Mouse (Mus musculus) limb, embryonic 10.5 days (tissue): Measurements from ENCODE around the gene Stpg1. TPM values are rescaled to one million over a fixed set of nuclear protein-coding genes. Genes with fewer than 3 reads are reported as not detected.

Experiments used
- DNase-seq: peaks from one replicate; pipeline ENCODE4 v3.0.0-alpha.2; 2017; ENCODE audit warnings: low spot score
- H3K27ac ChIP-seq: fragments of 300-500 bp; sonication (generic); 2 replicates; pipeline ENCODE4 v1.5.1; 2016; ENCODE audit warnings: mild to moderate bottlenecking
- H3K27me3 ChIP-seq: fragments of 300-500 bp; sonication (generic); 2 replicates; pipeline ENCODE4 v1.6.1; 2016; ENCODE audit warnings: low read depth, mild to moderate bottlenecking; ENCODE audit not compliant: poor library complexity, severe bottlenecking
- H3K36me3 ChIP-seq: fragments of 300-500 bp; sonication (generic); 2 replicates; pipeline ENCODE4 v1.6.1; 2016; ENCODE audit warnings: mild to moderate bottlenecking, moderate library complexity
- H3K4me1 ChIP-seq: fragments of 300-500 bp; sonication (generic); 2 replicates; pipeline ENCODE4 v1.6.1; 2016
- H3K4me3 ChIP-seq: fragments of 300-500 bp; sonication (generic); 2 replicates; pipeline ENCODE4 v1.5.1; 2016; ENCODE audit warnings: mild to moderate bottlenecking, moderate library complexity
- H3K9me3 ChIP-seq: fragments of 300-500 bp; sonication (generic); replicated peaks from 2 replicates; pipeline ENCODE4 v1.6.1; 2016; ENCODE audit warnings: mild to moderate bottlenecking
- WGBS: fragments of 180-500 bp; shearing (Covaris S2); methylation state at CpG from one replicate; pipeline ENCODE4 v1.1.7; 2016; 5-methylcytosine and 5-hydroxymethylcytosine counted together
- polyA plus RNA-seq: library from polyadenylated mRNA; unstranded; fragments of >200 nt; fragmentation: Nextera tagmentation; extraction: Ambion mirVana; gene quantifications from 2 replicates; pipeline ENCODE4 v1.2.1, GENCODE M21; 2016

The Stpg1 gene
- polyA plus RNA-seq, 1 experiment from 2014 or later, result not detected

GRCm38 (mm10) chr4:135495397-135495791 is 804 bp downstream of the Stpg1 start:
- Histone ChIP-seq H3K27me3 (no peaks in the 10 kb centered on the region), H3K36me3 (no peaks in the 10 kb centered on the region), H3K4me3 (peak overlapping the region; percentile 78), H3K27ac (no peak overlapping the region), H3K9me3 (no peaks in the 10 kb centered on the region), H3K4me1 (peaks cover 27% of the 10 kb centered on the region)
- no peak for DNase-seq
- 16% methylated on average over 9 of the region's 9 CpGs for WGBS

- DNase-seq, result peak; percentile 85
- no peak overlapping the region for H3K27ac ChIP-seq
- H3K9me3 ChIP-seq, result no peaks in the 10 kb centered on the region
- H3K36me3 ChIP-seq, result no peaks in the 10 kb centered on the region
- no peaks in the 10 kb centered on the region for H3K27me3 ChIP-seq
- peak overlapping the region; percentile 78 for H3K4me3 ChIP-seq
- WGBS, result 17% methylated on average over 18 of the region's 18 CpGs
- H3K4me1 ChIP-seq, result peaks cover 25% of the 10 kb centered on the region
Observed at GRCm38 (mm10) chr4:135495810-135496209, 1.2 kb downstream of the Stpg1 start.

DNA sequence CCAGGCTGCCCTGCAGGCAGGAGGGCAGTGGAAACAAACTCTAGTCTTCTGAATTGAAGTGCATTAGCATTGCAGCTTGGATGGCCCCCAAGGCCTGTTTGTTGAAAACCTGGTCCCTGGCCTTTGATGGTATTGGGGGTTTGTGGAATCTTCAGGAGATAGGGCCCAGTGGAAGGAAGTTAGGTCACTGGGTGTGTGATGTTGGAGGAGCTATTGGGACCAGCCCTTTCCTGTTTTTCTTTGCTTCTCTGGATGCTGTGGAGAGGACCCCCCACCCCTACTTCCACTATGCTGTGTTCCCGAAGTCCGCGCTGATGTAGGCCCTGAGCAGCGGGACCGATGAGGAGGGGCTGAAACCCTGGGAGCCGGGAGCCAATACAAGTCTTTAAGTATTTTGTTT is 3.5 kb downstream of the Stpg1 start:
- WGBS, result 85% methylated on average over 6 of the region's 6 CpGs
- Histone ChIP-seq H3K27me3 (no peaks in the 10 kb centered on the region), H3K9me3 (no peaks in the 10 kb centered on the region), H3K4me1 (peaks cover 22% of the 10 kb centered on the region), H3K27ac (no peak overlapping the region), H3K4me3 (no peak overlapping the region), H3K36me3 (no peaks in the 10 kb centered on the region)
- DNase-seq, result no peak

- Histone ChIP-seq H3K36me3 (no peaks in the 10 kb centered on the region), H3K9me3 (no peaks in the 10 kb centered on the region), H3K4me1 (peaks cover 12% of the 10 kb centered on the region), H3K27ac (no peak overlapping the region), H3K4me3 (no peak overlapping the region), H3K27me3 (no peaks in the 10 kb centered on the region)
- WGBS, result 76% methylated on average over 3 of the region's 3 CpGs
- no peak for DNase-seq
Observed at GRCm38 (mm10) chr4:135499831-135500230, 5.2 kb downstream of the Stpg1 start.

GRCm38 (mm10) chr4:135501587-135501986 is 7.0 kb downstream of the Stpg1 start:
- Histone ChIP-seq H3K4me3 (no peak overlapping the region), H3K27ac (no peak overlapping the region), H3K9me3 (no peaks in the 10 kb centered on the region), H3K36me3 (no peaks in the 10 kb centered on the region), H3K4me1 (no peaks in the 10 kb centered on the region), H3K27me3 (no peaks in the 10 kb centered on the region)
- DNase-seq, result no peak
- WGBS, result 67% methylated on average over 4 of the region's 4 CpGs

DNA sequence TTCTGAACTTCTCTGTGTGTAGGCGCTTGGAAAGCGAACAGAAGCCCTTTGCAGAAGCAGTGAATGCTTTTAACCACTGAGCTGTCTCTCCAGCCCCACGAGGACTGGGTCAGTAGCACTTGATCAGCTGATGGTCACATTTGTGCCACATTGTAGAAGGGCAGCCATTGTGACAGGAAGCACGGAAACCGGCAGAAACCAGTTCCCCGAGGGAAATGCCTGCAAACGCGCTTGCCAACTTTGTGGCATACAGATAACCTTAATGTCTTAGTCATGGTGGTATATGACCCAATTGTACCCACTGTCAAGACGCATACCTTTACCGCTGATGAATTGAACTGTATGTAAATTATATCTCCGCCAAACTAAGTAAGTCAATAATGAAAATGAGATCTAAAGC is 11.2 kb downstream of the Stpg1 start:
- Histone ChIP-seq H3K9me3 (no peaks in the 10 kb centered on the region), H3K27me3 (peaks cover 19% of the 10 kb centered on the region), H3K36me3 (no peaks in the 10 kb centered on the region), H3K4me3 (no peak overlapping the region), H3K27ac (no peak overlapping the region), H3K4me1 (peaks cover 15% of the 10 kb centered on the region)
- no peak for DNase-seq
- WGBS, result 89% methylated on average over 11 of the region's 11 CpGs

DNA sequence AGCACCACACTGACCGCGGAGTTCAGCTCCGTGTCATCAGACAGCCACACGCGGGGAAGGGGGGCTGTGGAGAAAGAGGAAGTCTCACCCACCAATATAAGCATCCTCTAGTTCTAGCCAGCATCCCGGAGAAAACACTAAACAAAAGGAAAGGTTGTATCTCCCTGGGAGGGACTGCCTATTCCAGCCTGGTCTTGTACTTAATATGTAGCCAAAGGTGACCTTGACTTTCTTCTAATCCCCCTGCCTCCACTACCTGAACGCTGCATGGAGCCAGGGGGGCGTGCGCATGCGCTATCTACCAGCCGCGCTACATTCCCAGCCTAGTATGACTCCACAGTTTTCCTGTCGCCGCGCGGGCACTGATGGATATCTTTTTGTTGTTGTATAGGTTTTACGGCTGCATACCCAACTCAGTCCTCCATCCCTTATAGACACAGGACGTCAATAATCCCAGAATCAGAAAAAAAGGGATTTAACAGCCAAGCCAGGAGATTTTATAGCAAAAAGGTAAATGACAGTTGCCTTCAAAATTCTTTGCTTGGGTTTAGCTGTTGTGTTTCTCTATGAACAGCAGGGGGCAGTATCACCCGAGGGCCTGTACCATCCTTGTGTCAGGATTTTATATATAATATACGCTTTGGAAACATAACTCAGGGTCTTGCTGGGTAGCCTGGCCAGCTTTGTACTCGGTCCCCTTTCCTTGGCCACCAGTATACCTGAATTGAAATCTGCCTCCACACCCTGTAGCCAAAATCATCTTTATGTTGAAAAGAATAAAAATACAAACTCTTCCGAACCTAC is 13.2 kb downstream of the Stpg1 start:
- DNase-seq, result peak; percentile 76
- peak overlapping the region; percentile 38 for H3K4me3 ChIP-seq
- H3K27me3 ChIP-seq, result peaks cover 29% of the 10 kb centered on the region
- H3K4me1 ChIP-seq, result peaks cover 15% of the 10 kb centered on the region
- no peaks in the 10 kb centered on the region for H3K9me3 ChIP-seq
- no peaks in the 10 kb centered on the region for H3K36me3 ChIP-seq
- H3K27ac ChIP-seq, result peak overlapping the region; percentile 39; the same call in 1 of the 2 replicates
- WGBS, result 14% methylated on average over 22 of the region's 22 CpGs

GRCm38 (mm10) chr4:135508419-135509039 is 13.9 kb downstream of the Stpg1 start:
- peak overlapping the region; percentile 20; the same call in 1 of the 2 replicates for H3K4me3 ChIP-seq

GRCm38 (mm10) chr4:135509515-135509914 is 14.9 kb downstream of the Stpg1 start:
- Histone ChIP-seq H3K27ac (no peak overlapping the region), H3K36me3 (no peaks in the 10 kb centered on the region), H3K27me3 (peaks cover 29% of the 10 kb centered on the region), H3K4me1 (peaks cover 15% of the 10 kb centered on the region), H3K9me3 (no peaks in the 10 kb centered on the region), H3K4me3 (no peak overlapping the region)
- 59% methylated on average over 12 of the region's 12 CpGs for WGBS
- no peak for DNase-seq

More at GRCm38 (mm10) chr4:135508419-135509039, 13.9 kb downstream of the Stpg1 start:
- H3K4me1 ChIP-seq, result peaks cover 15% of the 10 kb centered on the region
- peaks cover 29% of the 10 kb centered on the region for H3K27me3 ChIP-seq
- no peaks in the 10 kb centered on the region for H3K36me3 ChIP-seq
- WGBS, result 15% methylated on average over 13 of the region's 13 CpGs
- no peak overlapping the region for H3K27ac ChIP-seq
- no peaks in the 10 kb centered on the region for H3K9me3 ChIP-seq
- DNase-seq, result peak; percentile 82

DNA sequence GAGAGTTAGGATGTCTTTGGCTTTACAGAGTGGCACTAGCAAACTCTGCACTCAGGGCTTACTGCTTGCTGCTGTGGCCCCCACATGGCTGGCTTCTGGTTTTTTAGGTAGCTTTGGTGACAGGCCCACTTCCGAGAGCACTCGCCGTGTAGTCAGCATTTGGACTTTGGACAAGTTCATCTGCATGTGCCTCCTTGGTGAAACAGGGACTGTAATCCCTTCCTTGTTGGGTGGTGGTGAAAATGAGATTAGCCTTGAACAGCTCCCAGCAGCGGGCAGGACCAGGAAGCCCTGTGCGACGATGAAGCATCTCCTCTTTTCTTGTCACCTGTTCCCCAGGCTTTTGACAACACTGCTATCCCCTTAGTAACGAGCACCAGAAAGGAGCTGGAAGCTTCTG is 19.3 kb downstream of the Stpg1 start:
- no peak overlapping the region for H3K4me3 ChIP-seq
- peaks cover 29% of the 10 kb centered on the region for H3K27me3 ChIP-seq
- no peak for DNase-seq
- 86% methylated on average over 7 of the region's 7 CpGs for WGBS
- no peaks in the 10 kb centered on the region for H3K9me3 ChIP-seq
- H3K36me3 ChIP-seq, result no peaks in the 10 kb centered on the region
- peaks cover 1% of the 10 kb centered on the region for H3K4me1 ChIP-seq
- no peak overlapping the region for H3K27ac ChIP-seq

DNA sequence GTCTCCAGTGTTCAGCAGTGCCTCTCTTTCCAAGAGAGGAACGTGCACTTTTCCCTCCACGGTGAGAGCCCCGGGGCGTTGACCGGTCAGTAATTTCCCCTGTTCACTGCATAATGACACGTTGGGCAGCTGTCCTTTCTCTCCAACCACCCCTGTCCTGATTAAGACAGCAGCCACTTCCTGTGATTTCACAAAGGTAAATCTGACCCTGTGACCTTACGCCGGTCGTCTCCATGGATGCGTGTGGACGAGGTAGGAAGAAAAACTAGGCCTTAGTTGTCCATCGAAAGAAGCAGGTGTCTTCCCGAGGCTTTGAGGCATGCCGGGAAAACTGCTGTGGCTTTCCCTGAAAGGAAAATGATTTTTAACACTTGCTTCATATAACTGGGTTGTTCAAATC is 20.3 kb downstream of the Stpg1 start:
- peaks cover 19% of the 10 kb centered on the region for H3K27me3 ChIP-seq

GRCm38 (mm10) chr4:135516351-135517316 is 22.0 kb downstream of the Stpg1 start:
- peak; percentile 68 for DNase-seq
- Histone ChIP-seq H3K27ac (peak overlapping the region; percentile 30; the same call in 1 of the 2 replicates), H3K27me3 (peaks cover 3% of the 10 kb centered on the region; the same call in 1 of the 2 replicates), H3K4me3 (no peak overlapping the region), H3K4me1 (no peaks in the 10 kb centered on the region), H3K36me3 (no peaks in the 10 kb centered on the region), H3K9me3 (no peaks in the 10 kb centered on the region)
- 48% methylated on average over 15 of the region's 15 CpGs for WGBS

More for the DNA sequence above, 20.3 kb downstream of the Stpg1 start:
- no peak overlapping the region for H3K4me3 ChIP-seq
- H3K9me3 ChIP-seq, result no peaks in the 10 kb centered on the region
- DNase-seq, result no peak
- no peaks in the 10 kb centered on the region for H3K36me3 ChIP-seq
- no peak overlapping the region for H3K27ac ChIP-seq
- 68% methylated on average over 14 of the region's 14 CpGs for WGBS
- no peaks in the 10 kb centered on the region for H3K4me1 ChIP-seq
